Mouse (Mus musculus) urinary bladder, adult 18-20 months (tissue): ENCODE data around the gene Asb17.
"Not testable (repeated sequence)": the region's sequence is repeated elsewhere in the genome, so short reads cannot be mapped to it uniquely, and the experiment has no call there.

Experiments used
- DNase-seq, 2 experiments: peaks; one replicate each; pipeline ENCODE4 v3.0.0; 2022; ENCODE audit warnings: low spot score in 2 of 2, mixed read lengths in 2 of 2

Asb17 gene

GRCm38 (mm10) chr3:153844030-153844429, at the start of gene Asb17:
Gene Asb17 (plus strand): TSS chr3:153844209.
- DNase-seq, result no peak

GRCm38 (mm10) chr3:153797574-153797973, 46.4 kb upstream of the Asb17 start:
- DNase-seq, result no peak

DNA sequence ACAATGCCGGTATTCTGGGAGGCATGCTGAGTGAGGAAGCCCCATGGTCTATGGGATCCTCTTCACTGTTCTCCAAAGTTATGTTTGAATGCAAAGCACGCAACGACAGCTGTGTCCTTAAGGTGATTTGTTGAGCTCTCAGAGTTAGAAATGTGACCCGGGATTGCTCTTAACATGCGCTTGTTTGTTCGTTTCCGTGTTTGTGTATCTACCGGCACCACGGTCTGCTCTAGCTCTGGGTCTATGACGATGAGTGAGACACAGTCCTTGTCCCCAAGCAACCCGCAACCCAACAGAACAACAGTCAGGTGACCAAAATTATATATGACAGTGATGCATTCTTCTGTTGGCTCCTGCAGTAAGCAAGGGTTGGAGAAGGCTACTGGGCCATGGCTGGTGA, 44.4 kb upstream of the Asb17 start:
- DNase-seq, result no peak

DNA sequence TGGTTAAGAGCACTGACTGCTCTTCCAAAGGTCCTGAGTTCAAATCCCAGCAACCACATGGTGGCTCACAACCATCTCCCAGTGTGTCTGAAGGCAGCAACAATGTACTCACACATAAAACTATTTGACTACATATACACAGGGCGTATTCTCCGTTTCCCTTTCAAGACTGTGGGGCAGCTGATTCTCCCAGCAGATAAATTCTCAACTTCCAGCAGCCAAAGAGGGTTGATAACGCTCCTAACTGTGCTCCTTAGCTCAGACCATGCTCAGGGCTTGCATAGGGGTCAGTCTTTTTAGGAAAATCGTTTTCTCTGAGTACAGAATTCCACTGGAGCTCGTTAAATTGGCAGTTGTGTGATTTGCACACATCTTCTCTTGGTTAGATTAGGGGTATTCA, 43.3 kb upstream of the Asb17 start:
- DNase-seq, result no peak

DNA sequence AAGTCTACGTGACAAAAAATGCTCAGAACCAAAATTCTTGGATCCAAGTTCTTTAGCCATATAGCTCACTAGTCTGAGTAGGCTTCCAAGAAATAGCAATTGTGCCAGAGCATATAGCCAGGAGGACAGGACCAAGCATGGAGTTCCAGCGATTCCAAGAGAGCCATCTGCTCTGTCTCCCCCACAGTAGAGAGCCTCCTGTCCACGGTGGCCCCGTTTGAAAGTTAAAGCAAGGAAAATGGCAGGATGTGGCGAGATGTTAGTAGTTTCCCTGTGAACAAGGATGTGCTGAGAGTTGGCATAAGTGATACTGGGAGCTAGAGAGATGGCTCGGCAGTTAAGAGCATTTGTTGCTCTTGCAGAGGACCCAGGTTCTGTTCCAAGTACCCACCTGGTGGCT, 42.5 kb upstream of the Asb17 start:
- no peak for DNase-seq

- DNase-seq, result no peak
Observed at GRCm38 (mm10) chr3:153802640-153803039, 41.4 kb upstream of the Asb17 start.

DNA sequence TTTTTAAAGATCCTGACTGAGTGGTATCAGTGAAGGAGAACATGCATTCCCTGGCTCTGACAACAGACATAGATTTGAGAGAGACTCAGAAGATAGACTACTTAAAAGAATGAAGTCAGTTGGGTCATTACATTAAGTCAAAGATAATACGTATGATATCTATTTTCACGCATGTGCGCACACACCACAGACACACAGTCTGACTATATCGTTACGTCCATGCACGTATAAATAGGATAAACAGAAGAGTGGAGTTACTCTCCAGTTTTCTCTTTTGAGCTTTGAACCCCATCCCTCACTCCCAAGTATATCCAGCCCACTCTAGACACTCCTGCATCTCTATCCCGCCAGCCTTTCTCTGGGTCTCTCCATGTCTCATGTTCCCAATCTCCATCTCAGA, 40.0 kb upstream of the Asb17 start:
- no peak for DNase-seq

- peak; percentile 48 to 56 for DNase-seq
Observed at GRCm38 (mm10) chr3:153806077-153806772, 37.8 kb upstream of the Asb17 start.

GRCm38 (mm10) chr3:153806773-153807443, 37.1 kb upstream of the Asb17 start:
- DNase-seq, result no peak

DNA sequence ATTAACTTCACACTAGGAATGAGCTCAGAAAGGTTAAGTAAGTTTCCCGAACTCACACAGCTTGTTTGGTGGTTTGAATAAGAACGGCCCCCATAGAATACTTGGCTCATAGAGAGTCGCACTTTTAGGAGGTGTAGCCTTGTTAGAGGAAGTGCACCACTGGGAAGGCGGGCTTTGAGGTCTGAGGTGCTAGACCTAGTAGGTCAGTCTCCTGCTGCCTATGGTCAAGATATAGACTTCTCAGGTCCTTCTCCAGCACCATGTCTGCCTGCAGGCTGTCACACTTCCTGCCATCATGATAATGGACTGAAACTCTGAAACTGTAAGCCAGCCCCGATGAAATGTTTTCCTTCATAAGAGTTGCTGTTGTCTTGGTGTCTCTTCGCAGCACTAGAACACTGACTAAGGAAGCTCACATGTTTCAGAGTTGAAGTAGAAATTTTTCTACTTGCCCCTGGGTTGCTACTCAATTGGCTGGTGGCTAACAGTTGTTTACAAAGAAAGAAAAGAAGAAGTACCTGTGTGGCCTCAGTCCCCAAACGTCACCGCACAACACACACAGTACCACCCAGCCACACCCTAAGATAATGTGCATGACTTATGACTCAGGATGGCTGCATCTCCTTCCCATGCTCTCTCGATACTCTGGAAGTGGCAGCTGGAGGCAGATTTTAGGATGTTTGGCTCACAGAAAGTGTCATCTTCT, 36.4 kb upstream of the Asb17 start:
- no peak for DNase-seq

GRCm38 (mm10) chr3:153808406-153808805, 35.6 kb upstream of the Asb17 start:
- no peak for DNase-seq

DNA sequence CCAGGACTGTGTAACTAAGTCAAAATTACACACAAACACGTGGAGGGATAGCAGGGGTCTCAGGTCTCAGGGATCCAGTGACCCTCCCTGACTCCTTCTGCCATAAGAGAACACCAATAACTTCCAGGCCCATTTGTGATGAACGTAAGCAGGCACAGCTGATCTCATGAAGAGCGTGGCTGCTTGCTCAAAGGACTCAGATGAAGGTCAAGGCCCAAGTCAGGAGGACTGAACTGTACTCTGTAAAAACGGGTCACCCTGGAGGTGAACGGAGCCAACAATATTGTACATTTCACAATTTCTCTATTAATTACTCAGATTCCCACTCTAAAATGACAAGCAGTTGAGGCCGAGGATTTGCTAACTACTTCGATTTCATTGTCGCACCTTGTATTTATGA, 30.0 kb upstream of the Asb17 start:
- DNase-seq, result no peak

DNA sequence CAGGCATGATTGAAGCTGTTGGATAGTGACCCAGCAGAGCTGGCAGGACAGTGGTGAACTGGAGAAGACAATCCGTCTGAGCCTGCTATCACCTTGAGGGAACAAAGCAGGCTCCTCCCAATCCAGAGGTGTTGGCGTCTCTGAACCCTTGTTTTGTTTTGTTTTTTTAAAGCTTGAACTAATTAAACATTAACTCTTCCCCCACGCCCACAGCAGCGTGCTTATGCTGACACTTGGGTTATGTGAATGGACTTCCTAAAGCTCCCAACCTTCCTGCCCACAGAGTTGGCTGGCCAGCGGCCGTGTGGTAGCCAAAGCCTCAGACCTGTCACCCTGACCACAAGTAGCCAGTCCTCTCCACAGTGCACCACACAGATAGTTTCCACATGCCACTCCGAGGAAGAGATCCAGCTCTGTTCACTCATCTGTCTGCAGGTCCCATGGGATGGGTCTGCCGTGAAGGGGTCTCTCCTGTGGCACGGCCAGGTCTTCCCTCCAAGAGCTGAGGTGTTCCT, 26.6 kb upstream of the Asb17 start:
- no peak for DNase-seq

DNA sequence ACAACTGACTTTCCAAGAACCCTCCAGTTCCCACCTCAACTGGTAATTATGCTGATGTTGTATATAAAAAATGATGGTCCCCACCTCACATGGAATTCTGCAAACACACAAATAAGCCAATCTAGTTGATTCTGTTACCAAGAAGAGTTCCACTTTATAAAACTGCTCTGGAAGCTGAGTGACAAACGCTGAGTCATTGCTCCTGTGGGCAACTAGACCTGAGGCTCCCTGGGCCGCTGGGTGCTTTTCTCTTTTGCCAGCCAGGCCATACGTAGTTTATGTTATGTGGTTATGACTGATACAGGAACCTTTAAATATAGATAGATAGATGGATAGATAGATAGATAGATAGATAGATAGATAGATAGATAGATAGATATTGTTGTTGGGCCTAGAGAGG, 25.3 kb upstream of the Asb17 start:
- DNase-seq, result no peak

- DNase-seq, result no peak
Observed at GRCm38 (mm10) chr3:153819438-153819837, 24.6 kb upstream of the Asb17 start.

DNA sequence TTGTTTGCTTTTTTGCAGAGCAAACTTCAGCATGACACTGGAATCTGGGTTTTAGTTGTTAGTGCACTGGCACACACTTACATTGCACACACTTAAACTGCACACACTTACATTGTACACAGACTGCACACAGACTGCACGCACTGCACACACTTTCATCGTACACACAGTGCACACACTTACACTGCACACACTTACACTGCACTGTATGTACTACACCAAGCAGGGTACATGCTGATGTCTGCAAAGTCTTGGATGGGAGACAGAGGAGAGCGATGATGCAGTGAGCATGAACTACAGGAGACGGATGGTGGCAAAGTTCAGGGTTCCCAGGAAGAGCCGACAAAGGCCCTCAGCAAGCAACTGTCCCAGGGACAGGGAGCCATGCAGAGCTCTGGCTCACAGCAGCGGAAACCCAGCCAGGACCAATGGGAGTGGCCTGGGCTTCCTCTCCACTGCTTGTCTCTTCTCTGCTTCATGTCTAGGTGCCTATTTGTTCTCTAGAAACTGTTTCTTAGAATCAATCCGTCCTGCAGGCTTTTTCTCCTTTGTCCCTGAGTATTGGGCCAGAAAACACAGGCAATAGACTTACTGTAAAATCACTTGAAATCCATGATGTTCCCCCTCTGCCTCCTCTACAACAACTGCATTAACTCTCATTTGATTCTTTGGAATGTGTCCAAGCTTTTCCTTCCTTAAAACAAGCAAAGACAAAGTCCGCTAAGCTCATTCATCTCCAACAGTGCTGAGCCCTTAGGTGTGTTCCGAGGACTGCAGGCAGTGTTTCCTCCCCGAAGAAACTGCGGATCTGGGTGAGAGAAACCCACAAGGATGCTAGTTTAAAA, 20.1 kb upstream of the Asb17 start:
- DNase-seq, result no peak

DNA sequence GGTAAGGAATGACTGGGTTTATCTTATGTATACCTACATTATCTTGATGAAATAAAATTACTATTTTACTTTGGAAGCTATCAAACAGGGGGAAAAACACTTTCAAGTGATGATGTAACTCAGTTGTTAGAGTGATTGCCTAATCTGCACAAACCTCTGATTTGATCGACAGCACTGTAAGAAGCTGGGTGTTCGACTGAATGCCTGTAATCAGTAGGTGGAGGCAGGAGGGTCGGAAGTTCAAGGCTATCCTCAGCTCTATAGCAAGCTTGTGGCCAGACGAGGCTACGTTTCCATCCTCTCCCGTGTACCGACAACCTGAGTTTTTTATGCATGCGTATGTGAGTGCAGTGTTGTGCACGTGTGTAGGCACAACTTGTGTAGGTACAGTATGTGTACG, 18.8 kb upstream of the Asb17 start:
- DNase-seq, result no peak

GRCm38 (mm10) chr3:153826616-153827015, 17.4 kb upstream of the Asb17 start:
- no peak for DNase-seq

DNA sequence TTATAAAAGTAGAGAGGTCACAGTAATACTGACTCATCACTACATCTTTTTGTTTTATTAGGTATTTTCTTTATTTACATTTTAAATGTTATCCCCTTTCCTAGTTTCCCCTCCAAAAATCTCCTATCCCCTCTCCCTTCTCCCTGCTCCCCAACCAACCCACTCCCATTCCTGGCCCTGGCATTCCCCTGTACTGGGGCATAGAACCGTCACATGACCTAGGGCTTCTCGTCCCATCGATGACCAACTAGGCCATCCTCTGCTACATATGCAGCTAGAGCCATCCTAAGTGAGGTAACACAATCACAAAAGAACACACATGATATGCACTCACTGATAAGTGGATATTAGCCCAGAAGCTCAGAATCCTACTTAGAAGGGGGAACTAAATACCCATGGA, 14.2 kb upstream of the Asb17 start:
- DNase-seq, result not testable (repeated sequence)

DNA sequence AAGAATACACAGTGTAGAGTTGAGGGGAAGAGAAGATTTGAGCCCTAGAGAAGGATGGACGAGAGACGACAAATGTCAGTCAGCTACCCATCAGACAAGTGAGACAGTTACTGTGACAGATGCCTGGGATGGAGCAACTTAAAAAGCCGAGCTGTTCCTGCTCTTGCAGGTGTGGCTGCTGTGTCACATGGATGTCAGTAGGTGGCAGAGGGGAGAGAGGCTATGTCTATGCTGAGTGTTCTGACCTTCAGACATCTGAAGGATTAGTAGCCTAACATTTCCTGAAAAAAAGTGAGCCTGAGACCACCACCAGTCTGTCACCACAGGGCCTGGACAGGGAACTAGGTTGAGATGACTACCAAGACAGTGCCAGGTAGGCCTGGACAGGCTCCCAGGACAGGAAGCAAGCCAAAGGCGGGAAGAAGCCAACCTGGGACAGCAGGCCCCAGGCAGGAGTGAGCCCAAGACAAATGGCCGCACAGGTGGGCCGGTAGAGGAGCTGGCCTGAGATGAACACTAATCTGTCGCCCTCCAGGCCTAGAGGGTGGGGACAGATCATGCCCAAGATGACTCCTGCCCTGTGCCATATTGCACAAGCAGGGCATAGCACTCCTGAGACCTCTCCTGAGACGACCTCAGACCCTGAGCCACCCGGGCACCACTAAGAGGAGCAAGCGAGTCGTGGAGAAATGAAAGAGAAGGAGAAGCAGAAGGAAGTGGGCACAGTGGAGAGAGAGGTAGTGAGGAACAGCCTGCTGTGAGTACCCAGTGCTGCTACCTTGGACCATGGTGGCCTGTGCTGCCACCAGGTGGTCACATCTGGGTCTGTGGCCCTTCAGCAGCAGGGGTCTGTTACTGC, 12.8 kb upstream of the Asb17 start:
- DNase-seq, result no peak
